Mouse (Mus musculus): ENCODE measurements around the gene Rnps1. TPM values are rescaled to one million over a fixed set of nuclear protein-coding genes. Genes with fewer than 3 reads are reported as not detected.
"Not testable (repeated sequence)": the region's sequence is repeated elsewhere in the genome, so short reads cannot be mapped to it uniquely, and the experiment has no call there.

Gene Rnps1
- polyA plus RNA-seq, 1 experiment from 2014 or later = 293 TPM

- Histone ChIP-seq H3K27me3 (replicated peaks) (no peaks in the 10 kb centered on the region), H3K9me3 (replicated peaks) (no peaks in the 10 kb centered on the region), H3K27ac (replicated peaks) (no peak overlapping the region), H3K4me3 (replicated peaks) (no peak overlapping the region), H3K36me3 (peaks cover 91% of the 10 kb centered on the region), H3K9ac (replicated peaks) (0 out of 2 replicates have a peak overlapping the region, but pooled peaks have one; percentile 10), H3K4me1 (no peaks in the 10 kb centered on the region), H3K4me2 (no peak overlapping the region)
- WGBS = 90% methylated on average over 12 of the region's 12 CpGs
- ATAC-seq (ENCODE audit: low FRiP score) = no peak
Measured at GRCm38 (mm10) chr17:24407116-24407803, 7.1 kb upstream of the Rnps1 start.

- peak; percentile 29 for ATAC-seq (ENCODE audit: low FRiP score)
- Histone ChIP-seq H3K9ac (replicated peaks) (peak overlapping the region; percentile 52), H3K27ac (replicated peaks) (peak overlapping the region; percentile 89), H3K4me1 (peaks cover 42% of the 10 kb centered on the region), H3K4me2 (peak overlapping the region; percentile 94), H3K9me3 (replicated peaks) (no peaks in the 10 kb centered on the region), H3K4me3 (replicated peaks) (peak overlapping the region; percentile 71), H3K36me3 (peaks cover 46% of the 10 kb centered on the region), H3K27me3 (replicated peaks) (no peaks in the 10 kb centered on the region)
- 32% methylated on average over 22 of the region's 22 CpGs for WGBS
Measured at GRCm38 (mm10) chr17:24413557-24414211, 681 bp upstream of the Rnps1 start.

GRCm38 (mm10) chr17:24415011-24415410 is 646 bp downstream of the Rnps1 start:
- H3K36me3 ChIP-seq = peaks cover 46% of the 10 kb centered on the region
- H3K4me3 ChIP-seq (replicated peaks) = peak overlapping the region; percentile 71
- peak overlapping the region; percentile 94 for H3K4me2 ChIP-seq
- peak overlapping the region; percentile 89 for H3K27ac ChIP-seq (replicated peaks)
- ATAC-seq (ENCODE audit: low FRiP score) = 0 out of 2 replicates have a peak, but pooled peaks have one; percentile 9
- H3K9ac ChIP-seq (replicated peaks) = peak overlapping the region; percentile 74
- under 1% methylated on average over 21 of the region's 21 CpGs for WGBS
- no peaks in the 10 kb centered on the region for H3K9me3 ChIP-seq (replicated peaks)
- H3K27me3 ChIP-seq (replicated peaks) = no peaks in the 10 kb centered on the region
- H3K4me1 ChIP-seq = peaks cover 42% of the 10 kb centered on the region

- H3K36me3 ChIP-seq = peaks cover 47% of the 10 kb centered on the region
- no peak overlapping the region for H3K27ac ChIP-seq (replicated peaks)
- ATAC-seq (ENCODE audit: low FRiP score) = no peak
- 92% methylated on average over 3 of the region's 3 CpGs for WGBS
- H3K9ac ChIP-seq (replicated peaks) = peak overlapping the region; percentile 74; the same call in 1 of the 2 replicates
- no peaks in the 10 kb centered on the region for H3K9me3 ChIP-seq (replicated peaks)
- peaks cover 42% of the 10 kb centered on the region for H3K4me1 ChIP-seq
- H3K27me3 ChIP-seq (replicated peaks) = no peaks in the 10 kb centered on the region
- H3K4me2 ChIP-seq = peak overlapping the region; percentile 94
- H3K4me3 ChIP-seq (replicated peaks) = peak overlapping the region; percentile 71
Measured at GRCm38 (mm10) chr17:24416051-24416652, 1.8 kb downstream of the Rnps1 start.

DNA sequence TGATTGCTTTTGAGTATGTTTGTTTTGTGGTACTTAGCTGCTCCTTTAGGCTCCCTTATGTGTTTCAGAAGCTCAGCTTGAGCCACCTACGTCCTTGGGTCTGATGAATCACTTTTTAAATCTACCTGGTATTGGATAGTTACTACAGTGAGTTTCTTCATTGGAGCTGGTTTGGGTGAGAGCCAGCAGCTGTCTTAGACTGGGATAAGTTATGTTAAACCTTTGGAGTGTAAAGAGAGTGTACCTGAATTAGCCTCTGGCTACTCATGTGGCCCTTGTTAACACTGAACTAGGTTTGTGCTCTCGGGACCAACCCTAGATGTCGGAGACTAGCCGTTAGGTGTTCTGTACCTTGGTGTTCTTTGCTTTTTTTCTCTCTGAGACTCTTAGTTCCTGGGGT is 8.7 kb downstream of the Rnps1 start:
- peaks cover 16% of the 10 kb centered on the region for H3K4me1 ChIP-seq
- no peak overlapping the region for H3K4me3 ChIP-seq (replicated peaks)
- no peak overlapping the region for H3K4me2 ChIP-seq
- no peak overlapping the region for H3K9ac ChIP-seq (replicated peaks)
- H3K27me3 ChIP-seq (replicated peaks) = no peaks in the 10 kb centered on the region
- H3K27ac ChIP-seq (replicated peaks) = no peak overlapping the region
- H3K9me3 ChIP-seq (replicated peaks) = no peaks in the 10 kb centered on the region
- 95% methylated on average over 4 of the region's 4 CpGs for WGBS
- no peak for ATAC-seq (ENCODE audit: low FRiP score)
- H3K36me3 ChIP-seq = peaks cover 69% of the 10 kb centered on the region

- Histone ChIP-seq H3K4me1 (peaks cover 23% of the 10 kb centered on the region), H3K27me3 (replicated peaks) (no peaks in the 10 kb centered on the region), H3K9me3 (replicated peaks) (no peaks in the 10 kb centered on the region), H3K27ac (replicated peaks) (no peak overlapping the region), H3K4me2 (no peak overlapping the region), H3K36me3 (peaks cover 56% of the 10 kb centered on the region), H3K9ac (replicated peaks) (no peak overlapping the region), H3K4me3 (replicated peaks) (no peak overlapping the region)
- WGBS = 97% methylated on average over 5 of the region's 5 CpGs
- ATAC-seq (ENCODE audit: low FRiP score) = no peak
Measured at GRCm38 (mm10) chr17:24424489-24424888, 10.1 kb downstream of the Rnps1 start.

GRCm38 (mm10) chr17:24425326-24425725 is 11.0 kb downstream of the Rnps1 start:
- not testable (repeated sequence) for ATAC-seq (ENCODE audit: low FRiP score); H3K9me3 ChIP-seq (replicated peaks); H3K27ac ChIP-seq (replicated peaks); H3K4me3 ChIP-seq (replicated peaks); H3K4me2 ChIP-seq; H3K9ac ChIP-seq (replicated peaks); H3K27me3 ChIP-seq (replicated peaks)
- Histone ChIP-seq H3K36me3 (peaks cover 47% of the 10 kb centered on the region), H3K4me1 (peaks cover 28% of the 10 kb centered on the region)
- 95% methylated on average over 6 of the region's 8 CpGs for WGBS

- Histone ChIP-seq H3K9ac (replicated peaks) (no peak overlapping the region), H3K4me2 (peak overlapping the region; percentile 58), H3K36me3 (peaks cover 42% of the 10 kb centered on the region), H3K27me3 (replicated peaks) (no peaks in the 10 kb centered on the region), H3K27ac (replicated peaks) (peak overlapping the region; percentile 97), H3K4me3 (replicated peaks) (peak overlapping the region; percentile 69; the same call in 1 of the 2 replicates), H3K4me1 (peaks cover 28% of the 10 kb centered on the region), H3K9me3 (replicated peaks) (no peaks in the 10 kb centered on the region)
- WGBS = 72% methylated on average over 7 of the region's 7 CpGs
- ATAC-seq (ENCODE audit: low FRiP score) = no peak; the same call in 1 of the 2 replicates
Measured at GRCm38 (mm10) chr17:24425905-24426304, 11.5 kb downstream of the Rnps1 start.

DNA sequence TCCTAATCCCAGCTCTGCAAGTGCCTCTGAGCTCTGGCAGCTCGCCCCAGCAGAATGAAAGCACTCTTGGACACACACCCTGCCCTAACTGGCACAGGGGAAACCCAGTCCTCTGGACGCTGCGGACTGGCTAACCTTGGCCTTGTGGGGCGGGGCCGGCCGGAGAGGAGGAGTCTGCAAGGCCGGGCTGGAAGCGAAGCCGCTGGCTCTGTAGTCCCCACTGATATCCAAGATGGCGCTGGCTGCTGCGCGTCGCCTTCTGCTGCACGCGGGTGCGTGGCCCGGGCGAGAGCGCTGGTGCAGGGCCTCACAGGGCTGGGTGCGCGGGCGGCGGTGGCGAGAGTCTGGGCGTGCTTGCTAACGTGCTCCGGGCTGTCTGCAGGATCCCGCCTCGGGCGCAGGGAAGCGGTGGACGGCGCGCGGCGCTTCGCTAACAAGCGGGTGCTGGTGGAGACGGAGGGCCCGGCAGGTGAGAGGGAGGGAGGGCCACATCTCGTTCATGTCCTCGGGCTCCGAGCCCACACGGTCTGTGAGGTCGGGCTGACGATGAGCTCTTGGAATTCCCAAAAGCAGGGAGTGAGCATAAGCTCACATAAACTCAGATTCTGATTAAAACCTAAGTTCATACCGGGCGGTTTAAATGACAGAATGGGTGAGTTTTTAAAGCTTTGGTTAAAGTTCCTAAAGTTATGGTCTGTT is 12.3 kb downstream of the Rnps1 start, which contains the start of gene Eci1:
Eci1 (plus strand) TSS at position 171 of the 699 bp plus-strand sequence.
- peak within 1 kb of the TSS; percentile 58 for H3K4me2 ChIP-seq
- peak within 1 kb of the TSS; percentile 97 for H3K27ac ChIP-seq (replicated peaks)
- H3K4me3 ChIP-seq (replicated peaks) = peak within 1 kb of the TSS; percentile 69
- peak within 1 kb of the TSS; percentile 87 for H3K9ac ChIP-seq (replicated peaks)
- no peaks in the 10 kb centered on the region for H3K27me3 ChIP-seq (replicated peaks)
- no peaks in the 10 kb centered on the region for H3K9me3 ChIP-seq (replicated peaks)
- under 1% methylated on average over 48 of the region's 48 CpGs for WGBS
- H3K4me1 ChIP-seq = peaks cover 28% of the 10 kb centered on the region
- peaks cover 35% of the 10 kb centered on the region for H3K36me3 ChIP-seq
- peak; percentile 95 for ATAC-seq (ENCODE audit: low FRiP score)

- H3K27me3 ChIP-seq (replicated peaks) = no peaks in the 10 kb centered on the region
- WGBS = 4% methylated on average over 8 of the region's 8 CpGs
- H3K4me3 ChIP-seq (replicated peaks) = peak overlapping the region; percentile 69
- peaks cover 28% of the 10 kb centered on the region for H3K4me1 ChIP-seq
- H3K27ac ChIP-seq (replicated peaks) = peak overlapping the region; percentile 97
- no peak for ATAC-seq (ENCODE audit: low FRiP score)
- peak overlapping the region; percentile 58 for H3K4me2 ChIP-seq
- peak overlapping the region; percentile 87 for H3K9ac ChIP-seq (replicated peaks)
- peaks cover 29% of the 10 kb centered on the region for H3K36me3 ChIP-seq
- no peaks in the 10 kb centered on the region for H3K9me3 ChIP-seq (replicated peaks)
Measured at GRCm38 (mm10) chr17:24427170-24427557, 12.8 kb downstream of the Rnps1 start.

DNA sequence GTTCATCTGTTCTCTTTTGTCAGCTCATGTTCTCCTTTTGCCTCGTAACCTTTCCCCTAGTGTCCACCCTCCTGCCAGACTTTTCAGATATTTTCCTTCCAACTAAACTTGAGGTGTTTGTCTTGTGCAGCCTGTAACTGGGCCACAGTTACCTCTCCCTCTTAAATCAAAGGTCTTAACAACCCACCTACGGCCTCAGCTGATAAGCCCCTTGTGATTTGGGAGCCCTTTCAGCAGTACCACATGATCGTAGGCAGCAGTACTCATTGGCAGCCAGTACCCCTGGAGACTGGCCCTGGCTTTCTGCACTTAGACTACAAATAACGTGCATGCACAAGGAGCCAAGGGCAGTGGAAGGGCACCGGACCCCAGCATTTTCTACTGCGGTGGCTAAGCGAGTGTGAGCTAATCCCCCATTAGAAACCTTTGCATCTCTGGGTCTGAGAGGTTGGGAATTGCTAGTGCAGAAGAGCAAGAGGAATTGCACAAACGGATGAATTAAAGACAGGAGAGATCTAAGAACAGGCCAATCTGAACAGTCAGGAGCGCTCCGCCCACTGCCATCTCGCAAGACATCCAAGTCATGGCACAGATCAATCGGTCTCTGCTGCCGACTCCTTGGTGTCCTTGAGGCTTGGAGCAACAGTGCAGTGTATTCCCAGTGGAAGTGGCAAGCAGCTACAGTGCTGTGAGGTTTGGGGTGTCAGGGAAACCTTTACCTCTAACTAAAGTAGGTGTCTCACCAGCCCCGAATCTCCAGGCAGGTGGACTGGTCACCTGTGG is 15.0 kb downstream of the Rnps1 start:
- no peak overlapping the region for H3K9ac ChIP-seq (replicated peaks)
- 80% methylated on average over 14 of the region's 14 CpGs for WGBS
- H3K9me3 ChIP-seq (replicated peaks) = no peaks in the 10 kb centered on the region
- no peak overlapping the region for H3K27ac ChIP-seq (replicated peaks)
- H3K36me3 ChIP-seq = peaks cover 13% of the 10 kb centered on the region
- H3K4me2 ChIP-seq = no peak overlapping the region
- H3K4me3 ChIP-seq (replicated peaks) = no peak overlapping the region
- no peaks in the 10 kb centered on the region for H3K27me3 ChIP-seq (replicated peaks)
- H3K4me1 ChIP-seq = peaks cover 28% of the 10 kb centered on the region
- no peak for ATAC-seq (ENCODE audit: low FRiP score)

Measured in neural tube, embryonic 15.5 days (tissue).